Mouse (Mus musculus) spleen, adult 2 months (tissue): Measurements from ENCODE around the gene Gdf9.

Experiments used
- CTCF ChIP-seq: fragments of 200-500 bp; IDR thresholded peaks from 2 replicates; pipeline ENCODE4 v1.5.1; 2011; ENCODE audit warnings: mild to moderate bottlenecking, inconsistent platforms; ENCODE audit not compliant: insufficient read depth, insufficient read length, insufficient replicate concordance; ENCODE audit errors: extremely low read depth
- POLR2A ChIP-seq: fragments of 200-500 bp; IDR thresholded peaks from 2 replicates; pipeline ENCODE4 v1.6.1; 2011; ENCODE audit warnings: low read depth, low read length, inconsistent platforms

DNA sequence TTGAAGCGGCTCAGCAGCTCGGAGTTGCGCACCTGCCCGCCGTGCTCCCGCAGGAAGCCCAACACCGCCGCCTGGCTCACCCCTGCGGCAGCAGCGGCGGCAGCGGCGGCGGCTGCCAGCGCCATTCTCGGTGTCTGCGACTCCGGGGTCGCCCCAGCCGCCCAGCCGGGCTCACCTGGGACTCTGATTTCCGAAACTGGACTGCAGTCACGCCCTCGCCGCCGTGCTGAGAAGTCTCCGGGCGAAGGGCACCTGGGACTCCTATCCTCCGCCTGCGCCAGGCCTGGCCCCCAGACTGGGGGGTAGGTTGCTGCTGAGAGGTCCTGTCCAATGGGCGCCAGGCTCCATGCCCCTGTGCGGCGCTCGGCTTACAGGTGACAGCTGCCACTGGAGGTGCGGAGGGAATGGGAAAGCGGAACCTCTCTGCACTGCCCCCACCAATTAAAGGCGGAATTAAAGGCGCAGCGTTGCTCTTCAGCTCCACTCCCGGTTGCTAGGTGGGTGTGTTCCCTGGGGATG is 49.0 kb downstream of the Gdf9 start, which contains the start of the genes Gm9945 and Sowaha:
- TF ChIP-seq CTCF, result no peak
- TF ChIP-seq POLR2A, result no peak
